Mouse (Mus musculus) megakaryocyte, embryonic 14.5 days (primary cell): Measurements from ENCODE around the gene Poglut1. TPM values are rescaled to one million over a fixed set of nuclear protein-coding genes. Genes with fewer than 3 reads are reported as not detected.

ENCODE experiments used
- H3K27me3 ChIP-seq: replicated peaks from 2 replicates; pipeline ENCODE3; 2012; ENCODE audit warnings: inconsistent platforms
- H3K36me3 ChIP-seq: replicated peaks from 2 replicates; pipeline ENCODE3; 2012; ENCODE audit warnings: low read length, inconsistent platforms, mixed read lengths
- H3K4me1 ChIP-seq: 2 replicates; pipeline ENCODE4 v1.6.1; 2012; ENCODE audit warnings: inconsistent platforms
- H3K4me3 ChIP-seq: replicated peaks from 2 replicates; pipeline ENCODE3; 2012; ENCODE audit warnings: moderate library complexity, mild to moderate bottlenecking, inconsistent platforms
- H3K9me3 ChIP-seq: 2 replicates; pipeline ENCODE4 v1.6.1; 2012; ENCODE audit warnings: inconsistent platforms
- FLI1 ChIP-seq: IDR thresholded peaks from 2 replicates; pipeline ENCODE4 v1.6.1; 2012; ENCODE audit warnings: low read length, inconsistent platforms, mixed read lengths
- GATA1 ChIP-seq: IDR thresholded peaks from 3 replicates; pipeline ENCODE4 v1.6.1; 2012; ENCODE audit warnings: mixed read lengths, low read length, inconsistent platforms, borderline replicate concordance
- polyA plus RNA-seq: library from polyadenylated mRNA; stranded (reverse); fragments of >175 nt; gene quantifications from 2 replicates; pipeline ENCODE4 v1.2.3, GENCODE M21; 2012; ENCODE audit warnings: low replicate concordance; ENCODE audit not compliant: insufficient read depth

Gene Poglut1
- polyA plus RNA-seq, 1 experiment = 3.7 TPM

DNA sequence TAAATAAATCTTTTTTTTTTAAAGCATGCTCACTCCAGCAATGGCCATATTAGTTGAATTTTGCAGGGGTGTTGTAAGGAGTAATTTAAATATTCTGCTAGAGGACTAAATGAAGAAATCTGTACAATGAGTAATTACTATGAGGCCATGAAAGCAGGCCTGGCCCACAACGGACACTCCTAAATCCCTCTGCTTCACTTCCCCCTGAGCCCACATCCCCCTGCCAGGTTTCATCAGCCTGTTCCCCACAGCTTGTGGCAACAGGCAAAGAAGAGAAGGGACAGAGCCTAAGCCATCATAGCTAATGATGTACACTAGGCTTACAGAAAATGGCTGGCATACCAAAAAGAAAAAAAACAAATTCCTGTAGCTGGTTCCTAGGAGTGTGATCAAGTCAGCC, 2.1 kb downstream of the Poglut1 start:
- TF ChIP-seq GATA1 (no peak), FLI1 (no peak)
- H3K4me3 ChIP-seq = no peak overlapping the region
- H3K27me3 ChIP-seq = peaks cover 4% of the 10 kb centered on the region
- peaks cover 55% of the 10 kb centered on the region for H3K36me3 ChIP-seq
- H3K4me1 ChIP-seq = peaks cover 64% of the 10 kb centered on the region
- no peaks in the 10 kb centered on the region for H3K9me3 ChIP-seq

DNA sequence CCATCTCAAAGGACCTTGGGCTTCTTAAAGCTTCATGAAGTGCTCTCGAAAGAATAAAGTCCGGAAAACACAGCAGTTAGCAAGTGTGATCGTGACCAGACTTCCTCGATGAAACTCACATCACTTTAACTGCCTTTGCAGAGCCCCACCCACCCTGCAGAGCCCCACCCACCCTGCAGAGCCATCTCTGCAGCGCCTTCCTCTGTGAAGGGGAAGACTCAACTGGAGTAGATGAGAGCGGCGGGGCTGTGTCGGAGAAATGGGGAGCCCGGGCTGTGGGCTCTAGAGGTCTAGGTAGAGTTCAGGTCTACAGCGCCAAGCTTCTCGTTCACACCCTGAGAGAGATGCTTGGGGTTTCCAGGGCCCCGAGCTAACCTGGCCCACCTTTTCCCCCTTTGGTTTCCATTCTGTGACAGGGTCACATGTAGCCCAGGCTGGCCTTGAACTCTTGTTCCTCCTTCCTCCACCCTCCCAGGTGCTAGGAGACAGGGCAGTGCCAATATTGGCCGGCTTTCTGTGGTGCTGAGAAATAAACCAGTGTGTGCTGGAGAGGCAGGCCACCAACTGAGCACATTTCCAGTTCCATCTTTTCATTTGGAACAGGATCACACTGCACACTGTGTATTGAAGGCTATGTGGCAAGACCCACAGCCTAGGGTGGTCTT, 11.2 kb downstream of the Poglut1 start:
- peaks cover 93% of the 10 kb centered on the region for H3K36me3 ChIP-seq

GRCm38 (mm10) chr16:38536544-38537146, 13.4 kb downstream of the Poglut1 start:
- peaks cover 4% of the 10 kb centered on the region; the same call in 1 of the 2 replicates for H3K4me1 ChIP-seq
- no peaks in the 10 kb centered on the region for H3K9me3 ChIP-seq
- H3K27me3 ChIP-seq = no peaks in the 10 kb centered on the region
- H3K36me3 ChIP-seq = peaks cover 93% of the 10 kb centered on the region
- H3K4me3 ChIP-seq = no peak overlapping the region
- TF ChIP-seq GATA1 (no peak), FLI1 (no peak)

More for the DNA sequence above, 11.2 kb downstream of the Poglut1 start:
- Histone ChIP-seq H3K9me3 (no peaks in the 10 kb centered on the region), H3K4me1 (peaks cover 6% of the 10 kb centered on the region; the same call in 1 of the 2 replicates), H3K4me3 (no peak overlapping the region), H3K27me3 (no peaks in the 10 kb centered on the region)
- TF ChIP-seq GATA1 (no peak), FLI1 (no peak)

- peaks cover 12% of the 10 kb centered on the region for H3K4me1 ChIP-seq
- TF ChIP-seq GATA1 (no peak), FLI1 (no peak)
- no peak overlapping the region for H3K4me3 ChIP-seq
- no peaks in the 10 kb centered on the region for H3K9me3 ChIP-seq
- peaks cover 65% of the 10 kb centered on the region for H3K36me3 ChIP-seq
- H3K27me3 ChIP-seq = no peaks in the 10 kb centered on the region
Observed at GRCm38 (mm10) chr16:38526264-38526663, 23.8 kb downstream of the Poglut1 start.

DNA sequence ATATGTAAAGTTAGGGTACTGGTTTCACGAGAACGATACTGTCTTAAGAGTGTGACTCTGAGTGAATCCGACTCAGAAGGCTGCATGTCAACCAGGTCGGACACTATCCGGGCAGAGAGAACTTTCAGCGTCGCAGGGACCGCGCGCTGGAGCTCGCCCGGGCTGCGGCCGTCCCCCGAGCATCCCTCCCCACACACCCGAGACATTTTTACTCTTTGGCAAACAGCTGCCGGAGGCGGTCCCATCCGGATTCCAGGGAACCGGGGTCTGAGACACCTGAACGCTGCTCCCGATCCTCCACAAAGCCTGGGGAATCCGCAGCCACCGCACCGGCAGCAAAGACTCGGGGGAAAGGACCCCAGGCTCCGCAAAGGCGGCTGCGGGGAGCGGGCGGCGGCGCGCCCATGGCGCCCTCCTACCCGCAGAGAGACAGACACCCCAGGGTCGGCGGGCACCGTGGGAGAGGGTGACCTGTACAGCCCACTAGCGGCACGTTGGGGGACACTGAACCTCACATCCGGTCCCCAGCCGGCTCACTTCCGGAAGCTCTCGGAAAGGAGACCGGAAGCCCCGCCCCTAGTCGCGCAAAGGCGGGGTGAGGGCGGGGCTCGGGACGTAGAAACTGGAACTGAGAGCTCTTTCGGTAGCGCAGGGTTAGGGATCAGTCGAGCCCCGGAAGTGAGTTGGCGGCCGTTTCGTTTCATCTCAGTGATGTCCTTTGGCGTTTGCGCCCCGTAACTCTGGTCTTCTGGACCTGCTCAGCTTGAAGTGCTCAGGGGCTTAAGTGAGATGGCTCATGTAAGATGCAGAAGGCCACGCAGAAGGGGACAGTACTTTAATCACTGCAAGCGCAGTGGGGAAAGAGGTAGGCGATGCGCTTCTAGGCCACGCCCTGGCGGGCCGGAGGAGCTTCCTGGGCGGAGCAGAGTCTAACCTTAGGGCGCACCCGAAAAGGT, 27.7 kb downstream of the Poglut1 start, which contains the start of gene Timmdc1:
Timmdc1 (minus strand) TSS at position 535 of the 956 bp plus-strand sequence.
- peaks cover 48% of the 10 kb centered on the region for H3K36me3 ChIP-seq

GRCm38 (mm10) chr16:38521211-38521987, 28.7 kb downstream of the Poglut1 start:
- peak overlapping the region; percentile 98 for H3K4me3 ChIP-seq
- peaks cover 18% of the 10 kb centered on the region for H3K4me1 ChIP-seq
- H3K9me3 ChIP-seq = no peaks in the 10 kb centered on the region
- TF ChIP-seq GATA1 (no peak), FLI1 (no peak)
- H3K27me3 ChIP-seq = no peaks in the 10 kb centered on the region
- peaks cover 48% of the 10 kb centered on the region for H3K36me3 ChIP-seq

More for the DNA sequence above, 27.7 kb downstream of the Poglut1 start, which contains the start of gene Timmdc1:
- Histone ChIP-seq H3K27me3 (no peaks in the 10 kb centered on the region), H3K9me3 (no peaks in the 10 kb centered on the region), H3K4me3 (peak within 1 kb of the TSS; percentile 98), H3K4me1 (peaks cover 18% of the 10 kb centered on the region)
- TF ChIP-seq FLI1 (peak; percentile 98), GATA1 (no peak)

DNA sequence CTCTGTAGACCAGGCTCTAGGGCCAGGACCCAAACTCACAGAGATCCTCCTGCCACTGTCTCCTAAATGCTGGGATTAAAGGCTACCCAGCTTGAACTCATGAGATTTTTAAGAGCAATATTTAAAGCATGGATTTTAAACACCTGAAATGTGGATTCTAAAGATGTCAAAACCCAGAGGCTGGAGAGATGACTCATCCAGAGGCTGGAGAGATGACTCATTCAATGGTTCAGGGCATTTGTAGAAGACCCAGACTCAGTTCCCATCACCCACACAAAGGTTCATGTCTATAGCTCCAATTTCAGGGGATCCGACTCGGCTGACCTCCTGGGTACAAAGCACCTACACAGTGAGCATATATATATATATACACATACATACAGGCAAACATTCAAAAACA, 30.9 kb downstream of the Poglut1 start:
- Histone ChIP-seq H3K4me3 (no peak overlapping the region), H3K27me3 (no peaks in the 10 kb centered on the region), H3K4me1 (peaks cover 18% of the 10 kb centered on the region), H3K36me3 (peaks cover 44% of the 10 kb centered on the region), H3K9me3 (no peaks in the 10 kb centered on the region)
- TF ChIP-seq GATA1 = no peak
- no peak for TF ChIP-seq FLI1

DNA sequence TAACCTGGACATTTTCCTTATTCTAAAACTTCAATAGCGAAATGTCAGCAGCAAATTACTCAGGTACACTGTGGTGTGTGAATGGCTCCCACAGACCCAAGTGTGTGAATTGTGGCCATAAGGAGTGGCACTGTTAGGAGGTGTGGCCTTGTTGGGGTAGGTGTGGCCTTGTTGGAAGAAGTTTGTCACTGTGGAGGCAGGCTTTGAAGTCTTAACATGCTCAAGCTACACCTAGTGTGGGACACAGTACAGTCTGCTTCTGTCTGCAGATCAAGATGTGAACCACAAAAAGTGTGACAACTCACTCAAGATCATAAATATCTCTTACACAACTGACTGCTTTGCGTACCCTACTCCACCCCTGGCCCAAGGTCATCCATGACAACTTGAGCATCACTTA, 39.2 kb downstream of the Poglut1 start:
- no peak overlapping the region for H3K4me3 ChIP-seq
- peaks cover 81% of the 10 kb centered on the region for H3K36me3 ChIP-seq
- H3K9me3 ChIP-seq = no peaks in the 10 kb centered on the region
- no peaks in the 10 kb centered on the region for H3K27me3 ChIP-seq
- H3K4me1 ChIP-seq = peaks cover 4% of the 10 kb centered on the region
- TF ChIP-seq GATA1 = no peak
- no peak for TF ChIP-seq FLI1
